10 mouse cellular contexts compared by ENCODE assay signal in the genomic region with DNA sequence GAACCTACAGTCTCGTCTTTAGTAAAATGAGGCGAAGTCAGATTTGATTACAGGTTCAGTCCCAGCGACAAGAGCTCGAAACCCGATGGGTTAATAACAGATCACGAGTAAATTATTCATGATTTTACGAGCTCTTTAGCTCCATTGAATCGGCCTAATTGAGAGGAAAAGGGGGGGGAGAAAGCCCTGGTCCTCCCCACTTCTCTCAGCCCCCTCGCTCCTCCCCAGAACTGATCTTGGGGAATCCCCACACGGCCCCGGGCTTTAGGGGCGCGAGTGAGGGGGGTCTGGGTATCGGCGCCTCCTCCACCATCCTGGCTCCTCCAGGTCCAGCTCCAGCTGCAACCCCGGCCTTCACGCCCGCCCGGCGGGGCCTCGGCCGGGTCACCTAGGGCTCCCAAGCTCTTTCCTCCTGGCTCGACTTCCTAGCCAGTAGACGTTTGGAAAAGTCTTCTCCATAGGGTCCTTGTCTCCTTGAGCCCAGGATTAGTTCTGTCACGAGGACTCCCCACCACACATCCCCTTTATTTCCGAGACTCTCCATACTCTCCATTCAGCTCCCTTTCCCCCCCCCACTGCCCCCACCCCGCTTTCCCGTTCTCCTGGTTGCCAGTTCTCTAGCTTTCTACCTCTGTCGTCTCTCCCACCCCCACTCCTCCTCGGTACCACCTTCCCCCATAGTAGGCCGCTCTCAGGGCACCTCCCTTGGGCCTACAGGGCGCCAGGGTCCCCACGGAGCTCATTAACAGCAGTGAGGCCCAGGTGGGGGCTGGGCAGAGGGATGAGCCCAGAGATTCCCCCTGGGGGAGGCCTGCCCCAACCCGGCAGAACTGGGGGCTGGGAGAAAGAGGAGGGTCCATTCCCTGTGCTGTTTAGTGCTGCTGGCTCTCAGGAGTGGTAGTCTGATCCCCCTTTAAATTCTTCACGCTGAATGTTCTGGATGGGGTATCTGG. TPM values are rescaled to one million over a fixed set of nuclear protein-coding genes. Genes with fewer than 3 reads are reported as not detected.
DNase-seq lines count a peak whose midpoint lies in the region; ATAC-seq and TF ChIP-seq lines count a peak whose summit lies in the region.
"Had no signal": no experiment of that assay in that cellular context is flagged by ENCODE, and none has a peak within 500 bp of the region (broad histone marks: within the 10 kb centered on the region; RNA-seq: fewer than 3 reads in every experiment).

No protein-coding gene starts in this region.

- peaks cover 100% of the 10 kb centered on the region for H3K27me3 ChIP-seq in E14TG2a.4 (ENCODE audit: insufficient read depth, low read length)
- no peaks in the 10 kb centered on the region for H3K27me3 ChIP-seq in forebrain, embryonic 15.5 days
- peaks cover 99% of the 10 kb centered on the region for H3K27me3 ChIP-seq in liver, embryonic 11.5 days (replicated peaks; ENCODE audit: control insufficient read depth, insufficient read depth, low read length)

- peak overlapping the region; percentile 93 for H3K9ac ChIP-seq in forebrain, embryonic 15.5 days (replicated peaks)
- H3K9ac ChIP-seq in liver, embryonic 11.5 days (ENCODE audit: low read depth, low read length) = peak overlapping the region; percentile 28; the same call in 1 of the 2 replicates
- H3K9ac ChIP-seq: lung, embryonic 14.5 days had no signal

- peaks cover 5% of the 10 kb centered on the region; the same call in 1 of the 2 replicates for H3K9me3 ChIP-seq in E14TG2a.4 (ENCODE audit: low read length)
- no peaks in the 10 kb centered on the region for H3K9me3 ChIP-seq in forebrain, embryonic 15.5 days
- no peaks in the 10 kb centered on the region for H3K9me3 ChIP-seq in liver, embryonic 11.5 days (ENCODE audit: control insufficient read depth, low read length)

- peaks cover 40% of the 10 kb centered on the region for H3K4me1 ChIP-seq in E14TG2a.4 (replicated peaks; ENCODE audit: low read depth, low read length)
- peaks cover 80% of the 10 kb centered on the region for H3K4me1 ChIP-seq in forebrain, embryonic 15.5 days
- peaks cover 3% of the 10 kb centered on the region; the same call in 1 of the 2 replicates for H3K4me1 ChIP-seq in liver, embryonic 11.5 days (replicated peaks; ENCODE audit: control insufficient read depth, insufficient read depth, low read length)

- TF ChIP-seq POLR2A in brain, embryonic 14.5 days (IDR thresholded peaks at IDR 0.05; ENCODE audit: borderline replicate concordance, extremely low read depth, insufficient read depth, insufficient read length, poor library complexity, severe bottlenecking) = no peak

- peak; percentile 83 for DNase-seq in brain, embryonic 14.5 days (ENCODE audit: low read depth)
- DNase-seq in liver, embryonic 11.5 days (ENCODE audit: low spot score) = no peak
- no peak for DNase-seq in thymus, postnatal 10 days (ENCODE audit: low spot score in 2 of 2)
- DNase-seq in c-Kit-positive CD71-positive TER-119-positive erythroid progenitor cells, embryonic 14.5 days (ENCODE audit: low spot score) = no peak
- no peak for DNase-seq in gastrocnemius, postnatal 10 days
- DNase-seq: kidney, postnatal 25 days had no signal

- H3K4me3 ChIP-seq in E14TG2a.4 (replicated peaks; ENCODE audit: low read length) = 0 out of 2 replicates have a peak overlapping the region, but pooled peaks have one; percentile 49
- H3K4me3 ChIP-seq in forebrain, embryonic 15.5 days = peak overlapping the region; percentile 72
- H3K4me3 ChIP-seq in liver, embryonic 11.5 days (ENCODE audit: low read depth, low read length) = peak overlapping the region; percentile 47

- peak; percentile 21 for ATAC-seq in forebrain, embryonic 15.5 days (replicated peaks)
- no peak for ATAC-seq in liver, embryonic 11.5 days (replicated peaks; ENCODE audit: low FRiP score)
- ATAC-seq in CD4-positive, CD25-positive, alpha-beta regulatory T cell, adult 4 months = no peak

- no peaks in the 10 kb centered on the region for H3K36me3 ChIP-seq in E14TG2a.4 (ENCODE audit: insufficient read depth, low read length)
- peaks cover 6% of the 10 kb centered on the region for H3K36me3 ChIP-seq in forebrain, embryonic 15.5 days
- no peaks in the 10 kb centered on the region for H3K36me3 ChIP-seq in liver, embryonic 11.5 days (ENCODE audit: control insufficient read depth, insufficient read depth, low read length)

- 2% methylated on average over 35 of the region's 35 CpGs for WGBS in forebrain, embryonic 15.5 days
- 6% methylated on average over 35 of the region's 35 CpGs for WGBS in liver, embryonic 11.5 days

- peak overlapping the region; percentile 96 for H3K27ac ChIP-seq in forebrain, embryonic 15.5 days (replicated peaks)
- H3K27ac ChIP-seq in liver, embryonic 11.5 days (ENCODE audit: low read depth, low read length) = no peak overlapping the region

- H3K4me2 ChIP-seq in forebrain, embryonic 15.5 days (replicated peaks) = peak overlapping the region; percentile 86
- peak overlapping the region; percentile 50 for H3K4me2 ChIP-seq in liver, embryonic 11.5 days

- TF ChIP-seq CTCF in E14TG2a.4 (conservative IDR thresholded peaks at IDR 0.05; ENCODE audit: low read length) = no peak
- no peak for TF ChIP-seq CTCF in brain, embryonic 14.5 days (IDR thresholded peaks at IDR 0.05; ENCODE audit: borderline replicate concordance, extremely low read depth, insufficient read depth, insufficient read length)

RNA-seq across cellular contexts. Expression of gene Lhx2, which starts 18.5 kb away (rescaled TPM):
- 160 and 273 TPM in 2 replicates for polyA plus RNA-seq in brain, embryonic 14.5 days (2012; rRNA removed)
- 91.0 and 111 TPM in 2 replicates for polyA plus RNA-seq in forebrain, embryonic 15.5 days (2015; fragmentation: Nextera tagmentation; extraction: Ambion mirVana)
- 10.5 and 11.0 TPM in 2 replicates for polyA plus RNA-seq in liver, embryonic 11.5 days (2014; fragmentation: Nextera tagmentation; extraction: Ambion mirVana)
- polyA plus RNA-seq in CD4-positive, CD25-positive, alpha-beta regulatory T cell, adult 4 months (2017; shearing (Covaris generic)) = not detected
- total RNA-seq in gastrocnemius, postnatal 10 days (2021) = 1 to 10 TPM in 1 of 2 experiments, under 1 TPM in 1; 0.59 to 1.2 TPM

Comparison
In these comparisons a context has a peak if more than half of its experiments do, and no peak if none do; other contexts are left out.
1. RNA of gene Lhx2, which starts 18.5 kb away (polyA plus RNA-seq): 160 to 273 TPM in brain, embryonic 14.5 days, 91.0 to 111 TPM in forebrain, embryonic 15.5 days and 10.5 to 11.0 TPM in liver, embryonic 11.5 days; not detected in CD4-positive, CD25-positive, alpha-beta regulatory T cell, adult 4 months; every median in the first group is over 10 times any median in the second.
2. Peak in every context shown above with its lines, with median percentiles within 50 percentile points of each other: H3K4me3 ChIP-seq.